Mouse (Mus musculus) heart, adult 9 months (tissue): ENCODE measurements around the gene Art1.

Source experiments
- DNase-seq, 2 experiments: peaks; one replicate each; pipeline ENCODE4 v3.0.0; 2022; ENCODE audit warnings: low spot score in 2 of 2

The Art1 gene

DNA sequence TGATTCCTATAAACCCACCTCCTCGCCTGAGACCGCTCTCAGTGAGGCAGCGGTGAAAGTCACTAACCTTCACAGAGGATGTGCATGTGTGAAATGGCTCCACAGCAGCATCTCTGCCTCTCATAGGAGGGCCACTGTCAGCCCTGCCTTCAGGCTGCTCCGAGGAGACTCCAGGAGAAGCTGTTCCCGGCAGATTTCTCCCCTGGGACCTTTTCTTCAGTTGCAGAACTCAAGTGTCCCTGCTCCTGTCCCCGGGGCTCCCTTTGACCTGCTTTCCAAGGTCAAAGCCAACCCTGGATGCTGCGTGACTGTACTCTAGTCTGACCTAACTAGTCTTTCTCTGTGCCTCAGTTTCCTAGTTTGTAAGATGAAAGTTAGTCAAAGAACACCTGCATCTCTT lies 7.6 kb downstream of the Art1 start, which contains the start of gene Art5:
Art5 (minus strand) TSS at position 319 of the 400 bp plus-strand sequence.
- no peak for DNase-seq

DNA sequence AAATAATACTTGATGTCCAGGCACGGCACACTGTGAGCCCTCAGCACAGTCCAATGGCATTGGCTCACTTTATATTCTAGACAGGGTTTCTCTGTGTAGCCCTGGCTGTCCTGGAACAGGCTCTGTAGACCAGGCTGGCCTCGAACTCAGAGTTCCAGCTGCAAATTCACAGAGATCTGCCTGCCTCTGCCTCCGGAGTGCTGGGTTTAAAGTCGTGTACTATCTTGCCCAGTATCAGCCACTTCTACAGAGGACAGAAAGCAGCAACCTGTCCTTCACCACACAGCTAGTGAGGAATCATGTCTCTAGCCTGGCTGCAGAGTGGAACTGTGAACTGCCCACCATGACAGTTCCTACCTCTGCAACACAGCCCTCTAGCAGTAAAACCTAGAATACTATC lies 8.2 kb downstream of the Art1 start:
- no peak for DNase-seq

DNA sequence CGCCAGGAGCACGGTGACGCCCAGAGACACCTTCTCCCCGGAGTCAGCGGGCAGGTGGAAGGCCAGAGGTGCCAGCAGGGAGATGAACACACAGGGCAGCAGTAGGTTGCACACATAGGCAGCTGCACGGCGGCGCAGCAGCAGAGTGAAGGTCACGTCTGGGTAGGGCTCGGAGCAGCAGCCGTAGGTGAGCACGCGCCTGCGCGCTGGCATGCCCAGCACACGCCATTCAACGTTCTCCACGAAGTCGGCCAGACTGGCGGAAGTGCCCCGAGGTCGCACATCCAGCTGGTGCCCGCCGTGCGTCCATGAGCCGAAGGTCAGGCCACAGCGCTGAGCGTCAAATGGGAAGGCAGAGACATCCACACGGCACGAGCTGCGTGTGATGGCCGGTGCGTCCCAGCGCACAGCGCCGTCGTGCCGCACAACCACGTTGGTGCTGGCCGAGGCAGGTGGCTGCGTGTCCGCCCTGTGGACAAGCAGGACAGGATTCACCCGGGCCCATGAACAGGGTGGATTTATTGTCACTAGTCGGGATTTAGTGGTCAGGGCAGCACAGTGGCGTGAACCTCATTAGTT lies 11.7 kb downstream of the Art1 start:
- DNase-seq = no peak

DNA sequence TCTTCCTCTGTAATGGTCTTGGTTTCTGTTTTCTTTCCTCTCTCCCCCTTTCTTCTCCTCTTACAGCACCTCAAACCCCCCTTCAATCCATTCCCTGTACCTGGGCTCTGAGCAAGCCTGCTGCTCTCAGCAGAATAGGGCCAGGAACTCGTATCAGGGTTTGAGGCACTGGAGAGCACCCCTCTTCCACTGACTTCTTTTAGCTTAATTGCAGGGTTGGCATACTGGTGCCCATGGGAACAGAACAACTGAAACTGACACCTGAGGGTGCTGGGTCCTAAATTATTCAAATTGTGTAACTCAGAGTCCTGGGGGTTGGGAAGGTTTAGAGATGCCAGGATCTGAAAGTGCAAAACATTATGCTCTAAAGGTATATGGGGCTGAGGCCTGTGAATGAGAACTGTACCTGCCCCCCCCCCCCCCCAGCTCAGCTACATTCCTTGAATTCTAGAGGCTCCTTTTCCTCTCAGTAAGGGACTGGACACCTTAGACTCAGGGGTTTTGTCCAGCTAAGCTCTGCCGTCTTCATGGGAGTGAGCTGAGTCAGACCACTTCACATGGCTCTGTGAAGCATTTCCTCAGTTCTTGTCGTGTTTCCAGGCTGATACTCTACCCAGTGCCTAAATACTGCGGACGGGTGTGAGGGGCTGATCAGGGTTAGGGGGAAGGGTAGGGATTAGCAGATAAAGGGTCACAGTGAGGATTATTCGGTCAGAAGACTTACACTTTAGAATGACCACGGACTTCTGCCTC lies 15.2 kb downstream of the Art1 start, which contains the start of gene Chrna10:
Chrna10 (minus strand) TSS at position 250 of the 753 bp plus-strand sequence.
- DNase-seq = no peak

DNA sequence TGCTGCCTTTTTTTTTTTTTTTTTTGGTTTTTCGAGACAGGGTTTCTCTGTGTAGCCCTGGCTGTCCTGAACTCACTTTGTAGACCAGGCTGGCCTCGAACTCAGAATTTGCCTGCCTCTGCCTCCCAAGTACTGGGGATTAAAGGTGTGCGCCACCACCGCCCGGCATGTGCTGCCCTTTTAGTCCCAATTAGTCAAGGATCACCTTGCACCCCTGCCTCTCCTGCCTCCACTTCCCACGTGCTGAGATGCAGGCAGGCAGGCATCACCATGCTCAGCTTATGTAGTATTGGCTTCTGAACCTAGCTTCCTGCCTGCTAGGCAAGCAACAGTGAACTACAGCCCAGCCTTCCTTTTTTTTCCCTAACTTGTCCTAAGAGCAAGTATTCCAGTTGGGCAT lies 15.8 kb downstream of the Art1 start:
- DNase-seq = no peak

DNA sequence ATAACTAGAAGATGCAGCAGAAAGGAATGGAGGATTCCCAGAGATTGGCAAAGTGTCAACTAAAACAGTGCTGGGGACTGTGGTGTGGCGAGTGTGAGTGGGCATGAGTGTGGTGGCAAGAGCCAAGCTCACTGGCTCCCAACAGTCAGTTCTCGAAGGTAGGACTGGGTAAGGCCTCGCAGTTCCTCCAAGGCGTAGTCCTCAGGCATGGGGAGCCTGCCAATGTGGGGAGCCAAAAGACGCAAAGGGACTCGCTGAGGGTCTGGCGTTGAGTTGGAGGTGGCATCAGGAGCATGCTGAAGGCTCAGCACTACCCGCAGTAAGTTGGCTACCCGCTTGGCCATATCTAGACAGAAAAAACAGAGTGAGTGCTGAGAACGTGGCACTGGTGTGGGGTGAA lies 18.8 kb downstream of the Art1 start:
- no peak for DNase-seq

DNA sequence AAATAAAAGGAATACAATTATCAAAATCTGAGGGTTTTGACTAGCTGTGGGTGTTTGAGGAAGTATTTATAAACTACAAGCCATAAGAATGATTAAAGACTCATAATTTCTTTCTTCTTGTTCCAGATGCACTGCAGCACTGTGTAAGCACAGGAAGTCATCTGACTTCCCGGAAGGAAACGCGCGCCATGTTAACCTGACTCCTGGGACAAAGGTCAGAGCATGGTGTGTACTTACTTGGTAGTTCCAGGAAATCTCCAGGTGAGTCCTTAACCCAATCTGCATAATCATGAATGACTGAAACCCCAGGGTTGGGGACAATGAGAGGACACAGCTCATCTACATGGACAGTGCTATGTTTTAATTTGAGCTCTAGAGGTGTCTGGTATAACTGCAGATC lies 30.9 kb downstream of the Art1 start:
- DNase-seq = no peak

DNA sequence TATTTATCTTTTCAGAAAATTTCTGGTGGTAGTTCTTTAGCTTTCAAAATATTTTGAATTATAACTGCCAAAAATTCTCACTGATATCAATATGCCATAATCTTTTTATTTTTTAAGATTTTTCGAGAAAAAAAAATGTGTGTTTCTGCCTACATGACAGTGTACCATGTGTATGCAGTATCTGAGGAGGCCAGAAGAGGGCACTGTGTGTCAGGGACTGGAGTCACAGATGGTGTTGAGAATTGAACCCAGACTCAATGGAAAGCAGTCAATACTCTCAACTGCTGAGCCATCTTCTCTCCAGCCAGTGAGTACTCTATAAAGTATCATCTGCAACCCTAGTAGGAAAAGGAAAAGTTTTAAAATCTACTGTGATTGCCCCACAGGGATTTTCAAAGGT lies 35.9 kb downstream of the Art1 start:
- peak in 1 of 2 experiments; percentile 10 for DNase-seq

DNA sequence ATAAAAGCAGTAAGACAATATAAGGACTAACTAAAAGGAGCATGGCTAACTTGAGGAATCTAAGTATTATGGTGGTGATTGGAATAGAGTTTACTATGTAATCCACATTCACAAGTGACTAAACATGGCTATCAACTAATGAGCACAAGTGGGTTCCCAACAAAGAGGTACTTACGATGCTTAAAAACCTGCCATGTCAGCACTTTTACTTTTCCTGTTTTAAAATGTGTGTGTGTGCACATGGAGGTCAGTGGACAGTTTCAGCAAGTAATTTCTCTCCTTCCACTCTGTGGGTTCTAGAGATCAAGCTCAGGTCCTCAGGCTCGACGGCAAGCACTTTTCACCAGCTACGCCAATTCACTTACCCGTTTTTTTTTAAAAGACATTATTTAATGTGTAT lies 36.4 kb downstream of the Art1 start:
- no peak for DNase-seq

DNA sequence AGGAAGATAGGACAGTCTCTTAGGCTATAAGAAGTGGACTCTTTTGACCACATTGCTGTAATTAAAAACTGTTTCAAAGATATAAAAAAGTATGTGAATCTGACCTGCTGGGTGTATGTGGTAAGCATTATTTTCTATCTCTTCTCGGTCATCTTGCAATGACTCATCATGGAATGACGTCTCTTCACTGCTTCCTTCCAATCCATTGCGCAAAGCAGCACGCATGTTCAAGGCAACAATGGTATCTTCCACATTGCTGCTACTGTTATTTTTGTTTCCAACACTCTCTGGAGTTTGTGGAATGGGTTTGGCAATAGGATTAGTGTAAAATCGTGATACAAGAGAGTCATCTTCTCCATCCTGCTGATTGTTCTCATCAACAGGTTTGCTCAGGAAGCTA lies 52.1 kb downstream of the Art1 start:
- no peak for DNase-seq
